Mouse (Mus musculus) lung, postnatal 25 days (tissue): ENCODE data around the gene Egln2.

Experiments used
- DNase-seq: peaks from one replicate; pipeline ENCODE4 v3.0.0; 2022; ENCODE audit warnings: low spot score

The Egln2 gene

GRCm38 (mm10) chr7:27177942-27178323, 11.3 kb upstream of the Egln2 start:
- no peak for DNase-seq

DNA sequence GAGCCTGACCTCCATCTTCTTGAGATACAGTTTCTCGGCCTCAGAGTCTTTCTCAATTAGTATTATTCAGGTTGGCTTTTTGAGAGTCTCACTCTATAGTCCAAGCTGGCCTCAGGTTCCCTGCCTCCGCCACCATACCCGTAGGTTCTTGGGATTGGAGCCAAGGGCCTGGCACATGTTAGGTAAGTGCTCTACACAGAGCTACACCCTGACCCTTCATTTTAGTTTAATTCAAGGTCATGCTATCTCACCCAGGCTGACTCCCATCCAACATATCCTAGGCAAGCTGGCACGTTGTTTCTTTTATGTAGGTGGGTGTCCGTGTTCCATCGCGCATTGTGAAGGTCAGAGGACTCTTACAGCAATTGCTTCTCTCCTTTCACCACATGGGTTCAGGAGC, 8.3 kb upstream of the Egln2 start:
- DNase-seq, result no peak

DNA sequence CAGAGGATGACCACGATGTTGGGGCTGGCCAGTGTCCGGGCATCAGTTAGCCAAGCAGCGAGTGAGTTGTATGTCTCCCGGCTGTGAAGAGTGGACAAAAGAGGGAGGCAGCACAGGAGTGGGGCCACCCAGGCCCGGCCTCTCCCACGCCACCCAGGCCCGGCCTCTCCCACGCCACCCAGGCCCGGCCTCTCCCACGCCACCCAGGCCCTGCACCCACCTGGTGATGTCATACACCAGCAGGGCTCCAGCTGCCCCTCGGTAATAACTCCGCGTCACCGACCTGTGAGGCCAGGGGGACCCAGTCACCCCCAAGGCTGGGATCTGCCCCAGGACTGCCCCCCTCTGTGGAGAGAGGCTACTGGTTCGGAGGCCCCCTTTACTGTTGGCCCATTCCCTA, 7.9 kb upstream of the Egln2 start:
- DNase-seq, result no peak

DNA sequence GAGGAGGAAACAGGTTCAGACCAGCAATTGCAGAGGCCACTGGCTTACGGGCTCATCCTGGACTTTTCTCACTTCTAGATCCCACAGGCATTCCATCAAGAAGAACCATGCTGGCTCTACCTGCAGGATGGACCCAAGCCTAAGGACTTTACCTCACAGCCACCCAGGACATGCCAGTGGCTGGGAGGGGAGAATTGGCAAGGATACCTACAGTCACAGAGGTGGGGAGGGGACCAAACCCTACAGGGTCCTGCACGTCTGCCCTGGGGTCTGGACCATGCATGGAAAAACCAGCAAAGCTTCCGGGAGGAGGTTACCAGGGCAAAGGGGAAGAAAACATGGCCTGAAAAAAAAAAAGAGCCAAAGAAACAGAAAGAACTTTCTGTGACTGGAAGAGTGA, 4.4 kb upstream of the Egln2 start:
- DNase-seq, result no peak

GRCm38 (mm10) chr7:27168371-27168770, 1.8 kb upstream of the Egln2 start:
- DNase-seq, result no peak

GRCm38 (mm10) chr7:27167475-27168094, 983 bp upstream of the Egln2 start:
- DNase-seq, result no peak

DNA sequence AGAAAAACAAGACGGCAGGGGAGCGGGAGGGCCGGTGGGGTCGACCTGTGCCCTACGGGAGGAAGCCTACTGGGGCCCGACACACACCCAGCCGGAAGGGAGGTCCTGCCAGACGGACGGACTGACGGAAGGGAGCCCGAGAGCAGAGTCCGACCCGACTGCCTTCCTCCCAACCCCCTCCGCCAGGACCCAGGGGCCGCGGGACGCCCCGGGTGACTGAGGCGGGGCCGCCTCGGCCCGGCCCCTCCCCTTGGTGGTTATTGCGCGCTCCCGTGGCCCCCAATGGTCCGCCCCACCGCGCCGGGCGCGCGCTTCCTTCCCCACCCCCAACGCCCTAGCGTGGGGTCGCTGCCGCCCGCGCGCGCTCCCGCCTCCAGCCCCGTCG, 381 bp downstream of the Egln2 start:
- DNase-seq, result peak; percentile 90

DNA sequence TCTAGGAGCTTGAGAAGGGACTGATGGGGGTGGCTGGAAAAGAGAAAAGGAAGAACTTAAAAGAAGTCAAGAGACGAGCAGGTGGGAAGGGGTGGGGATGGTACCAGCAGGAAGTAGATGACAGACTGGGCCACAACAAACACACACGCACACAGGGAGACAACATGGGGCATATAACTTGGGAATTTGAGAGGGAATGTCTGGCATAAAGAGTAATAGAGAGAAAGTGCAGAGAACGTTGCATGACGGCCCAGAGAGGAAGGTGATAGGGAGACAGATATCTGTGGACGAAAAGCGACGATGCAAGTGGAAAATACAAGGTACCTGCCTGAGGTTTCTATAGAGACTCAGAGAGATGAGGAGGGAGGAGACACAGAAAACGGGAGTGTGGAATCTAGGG, 906 bp downstream of the Egln2 start:
- DNase-seq, result no peak

DNA sequence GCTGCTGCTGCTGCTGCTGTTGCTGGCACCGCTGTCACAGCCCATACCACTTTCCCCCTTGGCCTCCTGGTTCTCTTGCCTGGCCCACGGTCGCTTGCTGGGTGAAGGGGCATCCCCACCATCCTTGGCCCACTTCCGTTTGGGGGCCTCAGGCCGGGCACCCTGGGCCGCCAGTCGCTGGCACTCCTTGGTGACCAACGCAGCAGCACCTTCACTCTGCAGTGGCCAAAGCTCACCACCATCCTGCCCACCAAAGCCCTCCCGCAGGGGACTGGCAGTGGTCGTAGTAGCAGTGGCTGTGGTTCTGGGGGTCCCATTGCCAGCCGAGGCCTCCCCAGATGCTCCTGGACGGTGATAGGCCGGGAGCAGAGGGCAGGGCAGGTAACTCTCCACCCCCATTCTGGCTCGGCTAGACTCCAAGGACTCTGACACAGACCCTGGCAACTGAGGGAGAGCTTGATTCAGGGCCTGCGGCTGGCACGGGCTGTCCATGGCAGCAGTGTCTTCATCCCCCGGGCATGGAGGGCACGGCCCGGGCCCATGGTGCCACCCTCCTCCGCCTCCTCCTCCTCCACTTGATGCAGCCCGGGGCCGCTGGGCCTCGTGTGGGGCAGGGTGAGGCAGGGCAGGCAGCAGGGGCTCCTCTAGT, 1.5 kb downstream of the Egln2 start:
- no peak for DNase-seq

GRCm38 (mm10) chr7:27164112-27164947, 2.3 kb downstream of the Egln2 start:
- no peak for DNase-seq

- no peak for DNase-seq
These were observed 3.2 kb downstream of the Egln2 start for GRCm38 (mm10) chr7:27163450-27163805.

DNA sequence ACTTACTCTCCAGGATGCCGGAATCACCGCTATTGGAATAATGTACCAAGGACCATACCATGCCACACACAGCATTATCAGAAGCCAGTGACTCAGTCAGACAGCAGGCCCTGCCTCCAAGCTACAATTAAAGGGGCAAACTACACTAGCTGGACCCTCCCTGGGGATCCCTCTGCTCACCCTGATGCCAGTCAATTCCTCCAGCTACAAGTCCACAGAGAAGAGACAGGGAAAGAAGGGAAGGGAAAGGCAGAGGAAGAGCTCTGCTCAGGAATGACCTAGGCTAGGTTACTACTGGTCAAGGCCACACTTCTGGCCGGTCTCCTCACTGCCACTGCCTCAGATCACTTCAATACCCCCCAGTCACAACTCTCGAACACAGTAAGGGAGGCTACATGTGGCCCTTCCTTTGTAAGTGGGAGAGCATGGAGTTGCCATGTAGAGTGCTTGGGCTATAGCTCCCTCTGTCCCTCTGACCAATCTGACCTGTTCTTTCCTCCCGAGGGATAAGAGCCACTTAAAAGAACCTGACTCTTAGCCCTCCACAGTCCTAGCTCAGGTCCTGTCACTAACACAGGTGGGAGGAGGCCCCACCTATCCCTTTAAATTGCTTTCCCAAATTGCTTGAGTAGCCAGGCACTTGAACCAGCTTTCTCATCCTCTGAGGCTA, 3.7 kb downstream of the Egln2 start:
- no peak for DNase-seq

DNA sequence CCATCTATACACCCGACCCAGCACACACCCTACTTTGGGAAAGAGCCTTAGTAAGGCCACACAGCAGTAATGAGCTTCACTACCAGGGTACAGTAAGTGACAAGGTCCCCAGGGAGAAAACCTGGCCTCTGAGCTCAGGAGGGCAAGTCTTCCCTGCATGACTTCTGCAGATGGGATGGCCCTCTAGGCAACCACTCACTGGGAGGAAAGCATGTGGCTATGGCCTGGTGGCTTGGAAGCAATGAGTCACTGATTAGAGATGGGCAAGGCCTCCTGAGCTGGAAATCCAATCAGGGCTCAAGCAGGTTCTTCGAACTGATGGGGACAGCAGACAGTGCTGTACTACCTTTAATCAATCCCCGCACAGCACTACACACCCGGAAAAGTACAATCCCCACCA, 4.9 kb downstream of the Egln2 start:
- no peak for DNase-seq

- no peak for DNase-seq
These were observed 5.7 kb downstream of the Egln2 start for GRCm38 (mm10) chr7:27160921-27161320.

DNA sequence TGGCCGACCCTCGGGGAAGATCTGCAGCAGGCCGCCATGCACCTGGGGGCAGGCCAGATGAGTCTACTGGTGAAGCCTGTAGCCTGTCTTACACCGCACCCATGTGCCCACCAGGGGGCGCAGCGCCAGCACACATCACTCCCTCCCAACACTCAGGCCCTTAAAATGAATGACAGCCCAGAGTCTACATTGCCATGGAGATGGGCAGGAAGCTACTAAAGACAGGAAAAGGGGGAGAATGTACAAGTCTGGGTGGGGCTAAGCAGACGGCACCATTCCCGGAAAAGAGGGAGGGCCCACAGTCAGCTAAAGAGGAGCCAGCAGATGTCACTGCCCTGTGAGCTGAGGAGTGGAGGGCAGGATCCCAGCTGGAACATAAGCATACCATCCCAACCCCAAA, 6.7 kb downstream of the Egln2 start:
- peak; percentile 91 for DNase-seq

DNA sequence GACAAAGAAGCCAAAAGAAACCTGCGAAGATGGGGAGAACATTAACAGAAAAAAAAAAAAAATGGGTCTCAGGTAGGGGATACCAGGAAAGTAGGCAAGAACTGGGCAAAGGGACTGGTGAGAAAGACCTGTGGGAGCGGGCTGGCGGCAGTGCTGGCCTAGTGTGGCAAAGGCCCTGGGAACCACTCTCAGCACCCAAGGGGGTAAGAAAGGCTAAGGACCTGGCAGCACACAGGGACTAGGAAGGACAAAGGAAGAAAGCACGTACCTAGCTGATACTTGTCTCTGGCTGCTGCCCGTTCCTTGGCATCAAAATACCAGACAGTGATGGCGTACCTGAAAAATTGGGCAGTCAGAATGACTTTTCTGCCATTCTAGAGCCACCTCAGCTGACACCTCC, 7.3 kb downstream of the Egln2 start:
- DNase-seq, result no peak

DNA sequence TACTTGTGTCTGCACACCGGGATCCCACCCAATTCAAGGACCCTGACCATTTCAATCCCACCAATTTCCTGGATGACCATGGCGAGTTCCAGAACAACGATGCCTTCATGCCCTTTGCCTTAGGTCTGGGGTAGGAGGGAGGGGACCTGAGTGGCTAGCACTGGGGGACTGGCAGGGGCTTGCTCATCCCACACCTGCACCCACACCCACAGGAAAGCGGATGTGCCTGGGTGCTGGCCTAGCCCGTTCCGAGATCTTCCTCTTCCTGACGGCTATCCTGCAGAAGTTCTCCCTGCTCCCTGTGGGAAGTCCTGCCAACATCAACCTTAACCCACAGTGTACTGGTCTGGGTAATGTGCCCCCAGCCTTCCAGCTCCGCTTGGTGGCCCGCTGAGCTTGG, 8.4 kb downstream of the Egln2 start:
- no peak for DNase-seq

DNA sequence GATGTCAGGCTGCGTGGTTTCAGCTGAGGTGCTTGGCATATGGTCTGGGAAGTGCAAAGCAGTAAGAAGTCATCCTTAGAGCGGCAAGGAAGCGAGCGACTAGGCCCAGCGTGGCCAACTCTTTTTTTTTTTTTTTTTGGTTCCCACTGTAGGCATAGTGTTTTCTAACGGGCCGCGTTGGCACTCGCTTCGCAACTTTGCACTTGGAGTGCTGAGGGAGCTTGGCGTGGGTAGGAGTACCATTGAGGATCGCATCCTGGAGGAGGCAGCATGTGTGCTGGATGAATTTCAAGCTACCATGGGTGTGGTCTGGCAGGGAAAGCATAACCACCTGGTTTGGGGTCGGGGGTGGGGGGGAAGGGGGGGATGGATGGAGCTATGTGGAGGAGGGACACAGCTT, 10.6 kb downstream of the Egln2 start:
- no peak for DNase-seq

DNA sequence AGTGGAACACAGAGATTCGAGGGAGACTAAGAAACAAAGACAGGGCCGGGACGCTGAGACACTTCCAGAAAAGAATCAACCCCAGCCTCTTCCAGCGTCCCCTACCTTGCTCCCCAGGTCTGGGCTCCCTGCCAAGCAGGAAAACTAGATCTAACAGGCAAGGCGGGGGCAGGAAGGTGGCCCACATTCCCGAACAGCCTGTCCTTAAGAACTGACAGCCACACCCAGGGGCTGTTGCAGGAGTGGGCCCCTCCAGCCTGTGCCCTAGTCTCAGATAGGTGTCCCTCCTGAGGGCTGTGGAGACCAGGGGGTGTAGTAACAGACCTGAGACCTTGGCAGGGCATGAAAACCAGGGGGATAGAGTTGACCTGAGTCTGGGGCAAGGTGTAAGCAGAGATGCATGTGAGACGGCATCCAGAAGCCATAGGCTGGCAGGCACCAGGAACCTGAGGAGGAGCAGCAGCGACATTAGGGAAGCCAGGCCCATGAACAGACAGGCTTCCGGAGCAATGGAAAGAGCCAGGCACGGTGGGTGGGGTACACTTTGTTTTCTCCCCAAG, 13.3 kb downstream of the Egln2 start, which contains the start of gene Cyp2t4:
Gene Cyp2t4, plus strand, starts transcription at position 510 of the 560 bp plus-strand sequence.
- DNase-seq, result peak; percentile 77

DNA sequence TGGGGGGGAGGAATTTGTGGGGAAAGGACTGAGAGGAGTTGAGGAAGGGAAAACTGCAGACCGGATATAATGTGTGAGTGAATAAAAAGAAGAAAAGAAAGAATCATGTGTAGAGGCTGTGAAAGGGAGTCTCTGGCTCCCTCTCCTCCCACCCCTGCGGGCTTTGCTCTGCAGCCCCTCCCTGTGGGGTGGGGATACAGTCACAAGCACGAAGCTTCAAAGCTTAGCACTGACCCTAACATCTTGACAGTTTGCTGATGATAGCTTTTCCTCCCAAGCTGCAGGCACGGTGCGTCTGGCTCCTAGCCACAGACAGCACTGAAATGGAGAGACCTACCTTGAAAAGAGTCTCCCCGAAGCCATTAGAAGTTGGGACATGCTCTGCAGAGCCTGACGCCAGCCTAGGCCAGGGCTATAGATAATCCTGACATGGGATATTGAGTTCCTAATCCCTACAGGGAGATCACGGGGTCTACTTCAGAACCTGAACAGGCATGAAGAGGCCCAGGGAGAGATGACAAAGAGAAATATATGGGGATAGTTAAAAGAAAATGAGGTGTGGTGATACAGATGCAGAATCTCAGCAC, 30.1 kb downstream of the Egln2 start:
- DNase-seq, result no peak

DNA sequence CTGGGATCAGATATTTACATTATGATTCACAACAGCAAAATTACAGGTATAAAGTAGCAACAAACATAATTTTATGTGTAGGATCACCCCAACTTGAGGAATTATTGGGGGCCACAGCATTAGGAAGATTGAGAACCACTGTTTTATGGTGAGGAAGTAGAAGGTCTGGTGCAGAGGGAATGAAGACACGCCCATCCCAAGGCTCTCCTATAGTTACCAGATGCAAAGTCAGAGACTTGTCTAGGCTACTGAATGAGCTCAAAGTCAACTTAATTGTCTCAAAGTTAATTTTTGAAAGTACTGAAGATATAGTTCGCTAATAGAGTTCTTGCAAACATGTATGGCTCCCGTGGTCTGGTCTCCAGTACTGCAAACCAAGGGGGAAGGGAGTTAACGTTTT, 32.8 kb downstream of the Egln2 start:
- no peak for DNase-seq

- no peak for DNase-seq
These were observed 33.4 kb downstream of the Egln2 start for GRCm38 (mm10) chr7:27133156-27133555.
